Mouse (Mus musculus): Measurements from ENCODE around the gene Slc45a3. TPM values are rescaled to one million over a fixed set of nuclear protein-coding genes. Genes with fewer than 3 reads are reported as not detected.

The Slc45a3 gene
- polyA plus RNA-seq, 1 experiment from 2014 or later, result 0.93 TPM

DNA sequence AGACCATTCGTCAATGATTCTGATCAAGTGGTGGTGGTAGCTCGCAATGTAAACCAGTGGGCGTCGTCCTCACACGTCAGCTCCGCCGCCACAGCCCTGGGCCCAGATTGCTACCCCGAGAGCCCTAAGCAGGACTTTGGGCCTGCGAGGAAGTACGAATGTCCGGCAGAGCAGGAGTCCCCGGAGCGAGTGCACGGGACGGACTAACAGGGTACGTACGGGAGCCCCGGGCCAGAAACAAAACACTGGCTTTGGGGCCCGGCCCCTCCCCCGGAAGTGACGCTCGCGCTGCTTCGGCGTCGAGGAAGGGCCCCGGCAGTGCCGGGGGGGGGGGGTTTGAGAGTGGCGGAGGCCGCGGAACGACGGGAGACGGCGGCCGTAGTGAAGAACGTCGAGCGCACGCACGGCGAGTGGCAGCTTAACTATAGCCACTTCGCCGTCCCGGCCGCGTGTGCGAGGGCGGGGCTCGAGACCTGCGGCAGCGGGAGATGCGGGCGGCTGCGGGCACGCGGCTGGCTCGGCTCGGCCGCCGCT is 44.6 kb downstream of the Slc45a3 start, which contains the start of gene Elk4:
Gene Elk4, plus strand, starts transcription at position 326 of the 534 bp plus-strand sequence.
- Histone ChIP-seq H3K27me3 (ENCODE audit: control insufficient read depth, insufficient read depth, low read length) (no peaks in the 10 kb centered on the region), H3K9ac (ENCODE audit: low read depth, low read length) (peak within 1 kb of the TSS; percentile 99), H3K36me3 (ENCODE audit: control insufficient read depth, insufficient read depth, low read length) (no peaks in the 10 kb centered on the region), H3K4me3 (ENCODE audit: low read depth, low read length) (peak within 1 kb of the TSS; percentile 71), H3K4me2 (peak within 1 kb of the TSS; percentile 63), H3K27ac (ENCODE audit: low read depth, low read length) (peak within 1 kb of the TSS; percentile 99), H3K9me3 (replicated peaks; ENCODE audit: control insufficient read depth, low read length) (no peaks in the 10 kb centered on the region), H3K4me1 (ENCODE audit: control insufficient read depth, insufficient read depth, low read length) (peaks cover 12% of the 10 kb centered on the region)
- ATAC-seq (replicated peaks; ENCODE audit: insufficient number of reproducible peaks, low FRiP score, low TSS enrichment), result peak; percentile 89
- under 1% methylated on average over 54 of the region's 61 CpGs for WGBS (ENCODE audit: insufficient replicate concordance)

DNA sequence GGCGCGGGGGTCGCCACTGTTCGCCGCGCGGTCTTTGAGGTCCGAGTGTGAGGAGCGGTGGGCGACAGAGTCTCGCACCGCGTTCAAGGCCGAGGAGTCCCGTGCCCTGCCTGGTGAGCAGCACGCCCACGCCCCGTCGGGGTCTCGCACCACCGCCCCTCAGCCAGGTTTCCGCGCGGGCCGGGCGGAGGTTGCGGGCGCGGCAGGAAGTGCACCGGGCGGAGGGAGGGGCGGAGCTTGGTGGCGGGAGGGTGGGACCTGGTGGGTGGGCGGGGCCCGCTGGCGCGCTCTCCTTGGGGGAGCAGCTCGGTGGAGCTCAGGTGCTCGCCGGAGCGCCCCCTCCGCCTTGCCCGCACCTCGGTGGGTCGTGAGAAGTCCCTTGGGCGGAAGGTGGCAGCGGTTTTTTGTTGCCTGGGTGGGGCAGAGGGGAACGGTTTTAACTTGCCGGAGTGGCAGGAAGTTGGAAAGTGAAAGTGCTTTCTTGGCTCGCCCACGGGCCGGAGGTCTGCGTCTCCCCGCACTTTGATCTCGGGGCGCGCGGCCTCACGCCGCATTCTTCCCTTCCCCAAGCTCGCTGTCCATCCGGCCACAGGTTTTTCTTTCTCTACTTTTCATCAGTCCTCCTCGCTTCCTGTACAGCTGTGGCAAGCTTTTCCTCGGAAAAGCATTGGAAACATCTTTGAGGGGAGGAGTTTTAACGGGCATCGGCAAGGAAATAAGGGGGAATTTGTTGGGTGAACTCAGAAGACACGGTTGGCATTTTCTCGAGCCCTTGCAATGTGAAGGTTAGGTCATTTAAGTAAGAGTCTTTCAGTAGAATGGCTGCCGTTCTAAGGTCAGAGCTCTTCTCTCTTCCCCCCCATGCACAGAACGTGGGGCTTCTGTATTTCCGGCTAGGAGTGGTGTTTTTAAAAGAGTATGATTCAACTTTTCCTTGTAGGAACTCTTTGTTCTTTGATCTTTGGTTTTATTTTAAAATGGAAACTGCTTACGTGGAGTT is 45.4 kb downstream of the Slc45a3 start:
- ATAC-seq (replicated peaks; ENCODE audit: insufficient number of reproducible peaks, low FRiP score, low TSS enrichment), result peak; percentile 94
- no peaks in the 10 kb centered on the region for H3K36me3 ChIP-seq (ENCODE audit: control insufficient read depth, insufficient read depth, low read length)
- peak overlapping the region; percentile 63 for H3K4me2 ChIP-seq
- H3K27me3 ChIP-seq (ENCODE audit: control insufficient read depth, insufficient read depth, low read length), result no peaks in the 10 kb centered on the region
- peaks cover 12% of the 10 kb centered on the region for H3K4me1 ChIP-seq (ENCODE audit: control insufficient read depth, insufficient read depth, low read length)
- H3K4me3 ChIP-seq (ENCODE audit: low read depth, low read length), result peak overlapping the region; percentile 71
- H3K9me3 ChIP-seq (replicated peaks; ENCODE audit: control insufficient read depth, low read length), result no peaks in the 10 kb centered on the region
- WGBS (ENCODE audit: insufficient replicate concordance), result under 1% methylated on average over 70 of the region's 72 CpGs
- peak overlapping the region; percentile 99 for H3K27ac ChIP-seq (ENCODE audit: low read depth, low read length)
- peak overlapping the region; percentile 99 for H3K9ac ChIP-seq (ENCODE audit: low read depth, low read length)

DNA sequence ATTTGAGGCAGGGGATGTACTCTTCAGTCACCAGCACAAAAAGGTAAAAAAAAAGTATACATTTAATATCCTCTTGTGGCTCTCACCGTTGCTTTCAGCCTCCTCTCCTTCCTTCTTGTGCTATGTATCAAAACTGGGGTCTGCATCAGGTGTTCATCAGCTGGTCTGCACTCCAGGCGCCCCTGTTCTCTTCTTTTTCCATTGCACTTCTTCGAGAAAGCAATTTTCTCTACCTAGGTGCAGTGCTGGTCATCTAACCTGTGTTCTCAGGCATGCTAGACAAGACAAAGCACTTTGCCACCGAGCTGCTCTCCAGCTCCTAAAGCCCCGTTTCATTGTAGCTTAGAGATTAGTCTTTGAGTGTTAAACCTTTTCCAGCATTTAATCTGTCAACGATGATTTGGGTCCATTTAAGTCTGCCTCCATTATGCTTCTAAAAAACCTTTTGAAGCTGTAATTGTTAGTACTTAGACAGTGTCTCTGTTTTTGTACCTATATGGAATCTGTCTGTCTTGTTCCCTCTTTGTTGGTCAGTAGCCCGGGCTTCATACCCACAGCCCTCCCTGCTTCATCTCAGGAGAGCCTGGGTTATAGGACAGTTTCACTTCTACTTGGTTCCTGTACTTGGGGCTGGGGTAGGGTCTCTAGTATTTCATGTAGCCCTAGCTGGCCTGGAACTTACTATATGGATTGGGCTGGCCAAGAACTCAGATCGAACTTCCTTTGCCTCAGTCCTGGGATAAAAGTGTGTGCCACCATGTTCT is 46.3 kb downstream of the Slc45a3 start:
- H3K27me3 ChIP-seq (ENCODE audit: control insufficient read depth, insufficient read depth, low read length), result no peaks in the 10 kb centered on the region
- WGBS (ENCODE audit: insufficient replicate concordance), result 53% methylated on average over 8 of the region's 8 CpGs
- peak overlapping the region; percentile 63 for H3K4me2 ChIP-seq
- ATAC-seq (replicated peaks; ENCODE audit: insufficient number of reproducible peaks, low FRiP score, low TSS enrichment), result no peak
- H3K9ac ChIP-seq (ENCODE audit: low read depth, low read length), result peak overlapping the region; percentile 99
- peaks cover 12% of the 10 kb centered on the region for H3K4me1 ChIP-seq (ENCODE audit: control insufficient read depth, insufficient read depth, low read length)
- no peaks in the 10 kb centered on the region for H3K36me3 ChIP-seq (ENCODE audit: control insufficient read depth, insufficient read depth, low read length)
- H3K27ac ChIP-seq (ENCODE audit: low read depth, low read length), result peak overlapping the region; percentile 12; the same call in 1 of the 2 replicates
- no peaks in the 10 kb centered on the region for H3K9me3 ChIP-seq (replicated peaks; ENCODE audit: control insufficient read depth, low read length)
- H3K4me3 ChIP-seq (ENCODE audit: low read depth, low read length), result peak overlapping the region; percentile 71

DNA sequence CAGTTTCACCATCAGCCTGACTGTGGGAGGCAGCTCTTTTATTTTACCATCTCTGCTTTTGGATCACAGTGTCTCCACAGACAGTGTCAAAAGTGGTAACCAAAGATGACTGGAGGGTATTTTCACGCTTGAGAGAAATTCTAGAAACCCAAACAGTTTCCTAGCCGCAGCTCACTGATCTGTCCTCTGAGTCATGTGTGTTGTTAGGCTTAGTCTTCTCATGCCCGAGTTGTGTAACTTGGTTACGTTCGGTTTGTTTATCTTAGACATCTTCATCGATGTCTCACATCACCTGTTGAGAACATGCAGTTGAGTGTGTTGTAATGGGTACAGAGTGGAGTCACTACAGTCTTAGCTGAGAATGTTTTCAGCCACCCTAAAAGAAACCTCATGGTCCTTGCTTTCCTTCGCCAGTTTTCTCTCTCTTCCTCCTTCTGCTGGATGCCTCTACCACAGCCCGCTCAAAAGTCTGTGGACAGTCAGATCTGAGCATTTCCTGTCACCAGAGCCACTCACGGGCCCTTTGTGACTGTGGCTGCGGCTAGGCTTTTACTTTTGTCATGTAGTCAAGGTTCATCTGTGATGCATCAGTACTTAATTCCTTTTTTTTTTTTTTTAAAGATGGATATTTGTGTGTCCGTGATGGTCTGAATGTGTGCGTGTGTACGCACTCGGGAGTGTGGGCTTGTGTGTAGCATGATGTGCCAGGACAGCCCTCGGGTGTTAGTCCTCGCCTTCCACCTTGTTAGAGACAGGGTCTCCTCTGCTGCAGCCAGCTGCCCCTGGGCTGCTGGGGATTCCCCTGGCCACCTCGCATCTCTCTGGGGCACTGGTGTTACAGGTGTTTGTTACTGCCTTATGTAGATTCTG is 48.1 kb downstream of the Slc45a3 start:
- Histone ChIP-seq H3K9ac (ENCODE audit: low read depth, low read length) (no peak overlapping the region), H3K9me3 (replicated peaks; ENCODE audit: control insufficient read depth, low read length) (no peaks in the 10 kb centered on the region), H3K4me3 (ENCODE audit: low read depth, low read length) (no peak overlapping the region), H3K4me2 (no peak overlapping the region), H3K36me3 (ENCODE audit: control insufficient read depth, insufficient read depth, low read length) (0 out of 2 replicates have a peak, but pooled peaks cover 11% of the 10 kb centered on the region), H3K27ac (ENCODE audit: low read depth, low read length) (no peak overlapping the region), H3K4me1 (ENCODE audit: control insufficient read depth, insufficient read depth, low read length) (peaks cover 12% of the 10 kb centered on the region), H3K27me3 (ENCODE audit: control insufficient read depth, insufficient read depth, low read length) (no peaks in the 10 kb centered on the region)
- ATAC-seq (replicated peaks; ENCODE audit: insufficient number of reproducible peaks, low FRiP score, low TSS enrichment), result no peak
- 84% methylated on average over 17 of the region's 17 CpGs for WGBS (ENCODE audit: insufficient replicate concordance)

DNA sequence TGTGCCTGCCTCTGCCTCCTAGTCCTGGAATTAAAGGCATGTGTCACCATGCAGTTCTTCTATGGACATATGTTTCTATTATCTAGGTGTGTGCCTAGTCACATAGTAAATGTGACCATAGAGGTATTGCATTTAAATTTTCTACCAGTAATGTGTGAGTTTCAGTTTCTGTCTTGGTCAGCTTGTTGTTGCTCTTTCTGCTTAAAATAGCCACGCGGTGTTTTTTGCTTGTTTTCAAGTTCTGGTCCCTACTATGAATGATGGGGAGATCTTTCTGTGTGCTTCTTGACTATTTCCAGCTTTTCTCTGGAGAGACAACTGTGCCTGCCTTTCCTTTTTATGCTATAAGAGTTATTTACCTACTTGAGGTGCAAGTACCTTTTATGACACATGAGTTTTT is 49.0 kb downstream of the Slc45a3 start:
- no peak for ATAC-seq (replicated peaks; ENCODE audit: insufficient number of reproducible peaks, low FRiP score, low TSS enrichment)
- H3K4me1 ChIP-seq (ENCODE audit: control insufficient read depth, insufficient read depth, low read length), result peaks cover 8% of the 10 kb centered on the region
- no peak overlapping the region for H3K4me2 ChIP-seq
- no peaks in the 10 kb centered on the region for H3K27me3 ChIP-seq (ENCODE audit: control insufficient read depth, insufficient read depth, low read length)
- H3K36me3 ChIP-seq (ENCODE audit: control insufficient read depth, insufficient read depth, low read length), result 0 out of 2 replicates have a peak, but pooled peaks cover 11% of the 10 kb centered on the region
- no peaks in the 10 kb centered on the region for H3K9me3 ChIP-seq (replicated peaks; ENCODE audit: control insufficient read depth, low read length)
- no peak overlapping the region for H3K4me3 ChIP-seq (ENCODE audit: low read depth, low read length)
- no peak overlapping the region for H3K9ac ChIP-seq (ENCODE audit: low read depth, low read length)
- H3K27ac ChIP-seq (ENCODE audit: low read depth, low read length), result no peak overlapping the region
- 79% methylated on average over 2 of the region's 2 CpGs for WGBS (ENCODE audit: insufficient replicate concordance)

DNA sequence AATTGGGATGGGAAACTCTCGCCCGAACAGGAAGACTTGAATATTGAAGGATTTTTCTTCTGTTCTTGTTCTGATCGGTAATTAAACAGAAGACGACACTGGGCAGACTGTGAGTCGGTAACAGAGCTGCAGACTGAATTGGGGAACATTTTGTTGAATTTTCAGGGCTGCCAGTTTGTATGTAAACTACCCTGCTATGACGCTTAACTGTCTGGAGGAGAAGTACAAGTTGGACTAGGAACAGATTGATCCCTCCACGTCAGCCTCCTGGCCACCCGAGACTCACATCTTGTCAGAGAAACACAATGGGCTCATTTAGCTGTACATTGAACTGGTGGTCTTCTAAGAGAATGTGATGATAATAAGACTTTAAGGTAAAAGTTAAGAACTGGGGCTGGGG is 50.1 kb downstream of the Slc45a3 start:
- Histone ChIP-seq H3K4me2 (no peak overlapping the region), H3K36me3 (ENCODE audit: control insufficient read depth, insufficient read depth, low read length) (0 out of 2 replicates have a peak, but pooled peaks cover 11% of the 10 kb centered on the region), H3K4me3 (ENCODE audit: low read depth, low read length) (no peak overlapping the region), H3K9me3 (replicated peaks; ENCODE audit: control insufficient read depth, low read length) (no peaks in the 10 kb centered on the region), H3K9ac (ENCODE audit: low read depth, low read length) (no peak overlapping the region), H3K27me3 (ENCODE audit: control insufficient read depth, insufficient read depth, low read length) (no peaks in the 10 kb centered on the region), H3K4me1 (ENCODE audit: control insufficient read depth, insufficient read depth, low read length) (peaks cover 8% of the 10 kb centered on the region), H3K27ac (ENCODE audit: low read depth, low read length) (no peak overlapping the region)
- WGBS (ENCODE audit: insufficient replicate concordance), result 85% methylated on average over 8 of the region's 8 CpGs
- no peak for ATAC-seq (replicated peaks; ENCODE audit: insufficient number of reproducible peaks, low FRiP score, low TSS enrichment)

DNA sequence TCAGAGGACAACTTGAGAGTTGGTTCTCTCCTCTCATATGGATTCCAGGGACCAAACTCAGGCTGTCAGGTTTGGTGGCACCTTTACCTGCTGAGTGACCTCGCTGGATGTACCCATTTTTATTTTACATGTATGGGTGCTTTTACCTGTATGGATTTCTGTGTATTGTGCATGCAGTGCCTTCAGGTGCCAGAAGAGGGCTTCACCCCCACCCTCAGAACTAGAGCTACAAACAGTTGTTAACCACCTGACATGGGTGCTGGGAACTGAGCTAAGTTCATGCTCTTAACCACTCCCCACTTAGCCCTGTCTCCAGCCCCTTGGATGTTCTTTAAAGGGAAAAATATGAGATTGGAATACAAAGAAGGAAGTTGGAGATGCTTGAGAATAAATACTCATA is 52.0 kb downstream of the Slc45a3 start:
- Histone ChIP-seq H3K4me1 (ENCODE audit: control insufficient read depth, insufficient read depth, low read length) (peaks cover 1% of the 10 kb centered on the region; the same call in 1 of the 2 replicates), H3K9ac (ENCODE audit: low read depth, low read length) (no peak overlapping the region), H3K36me3 (ENCODE audit: control insufficient read depth, insufficient read depth, low read length) (peaks cover 20% of the 10 kb centered on the region), H3K4me2 (no peak overlapping the region), H3K9me3 (replicated peaks; ENCODE audit: control insufficient read depth, low read length) (no peaks in the 10 kb centered on the region), H3K27ac (ENCODE audit: low read depth, low read length) (no peak overlapping the region), H3K4me3 (ENCODE audit: low read depth, low read length) (no peak overlapping the region), H3K27me3 (ENCODE audit: control insufficient read depth, insufficient read depth, low read length) (no peaks in the 10 kb centered on the region)
- no peak for ATAC-seq (replicated peaks; ENCODE audit: insufficient number of reproducible peaks, low FRiP score, low TSS enrichment)
- WGBS (ENCODE audit: insufficient replicate concordance), result 88% methylated on average over 1 of the region's 1 CpGs
